Mouse (Mus musculus) limb, embryonic 11.5 days (tissue): ENCODE measurements around the gene Pwwp2b. TPM values are rescaled to one million over a fixed set of nuclear protein-coding genes. Genes with fewer than 3 reads are reported as not detected.

ENCODE experiments used
- ATAC-seq: fragments of 200-750 bp; cut with Nextera tagmentation; 2 replicates; pipeline ENCODE4 v1.8.0; 2017; ENCODE audit warnings: low read depth; ENCODE audit not compliant: insufficient number of reproducible peaks, low FRiP score, low TSS enrichment
- DNase-seq: peaks from one replicate; pipeline ENCODE4 v3.0.0-alpha.2; 2015; ENCODE audit warnings: low spot score
- H3K27ac ChIP-seq: fragments of 300-500 bp; sonication (generic); replicated peaks from 2 replicates; pipeline ENCODE4 v1.5.1; 2014; ENCODE audit warnings: low read depth, mild to moderate bottlenecking, low read length
- H3K27me3 ChIP-seq: fragments of 300-500 bp; sonication (generic); 2 replicates; pipeline ENCODE4 v1.6.1; 2014; ENCODE audit warnings: mild to moderate bottlenecking, low read length, mixed read lengths; ENCODE audit not compliant: control insufficient read depth, insufficient read depth
- H3K36me3 ChIP-seq: fragments of 300-500 bp; sonication (generic); 2 replicates; pipeline ENCODE4 v1.6.1; 2014; ENCODE audit warnings: mild to moderate bottlenecking, low read length, moderate library complexity, mixed read lengths; ENCODE audit not compliant: control insufficient read depth, insufficient read depth
- H3K4me1 ChIP-seq: fragments of 300-500 bp; sonication (generic); 2 replicates; pipeline ENCODE4 v1.6.1; 2014; ENCODE audit warnings: low read length, mixed read lengths; ENCODE audit not compliant: control insufficient read depth, insufficient read depth
- H3K4me2 ChIP-seq: fragments of 300-500 bp; sonication (generic); 2 replicates; pipeline ENCODE4 v1.6.1; 2014; ENCODE audit warnings: low read depth, mild to moderate bottlenecking, moderate library complexity; ENCODE audit not compliant: severe bottlenecking
- H3K4me3 ChIP-seq: fragments of 300-500 bp; sonication (generic); 2 replicates; pipeline ENCODE4 v1.5.1; 2014; ENCODE audit warnings: low read depth, low read length
- H3K9ac ChIP-seq: fragments of 300-500 bp; sonication (generic); 2 replicates; pipeline ENCODE4 v1.6.1; 2014; ENCODE audit warnings: mild to moderate bottlenecking, low read length
- H3K9me3 ChIP-seq: fragments of 300-500 bp; sonication (generic); 2 replicates; pipeline ENCODE4 v1.6.1; 2016; ENCODE audit warnings: low read length; ENCODE audit not compliant: control insufficient read depth
- WGBS: fragments of 180-500 bp; shearing (Covaris S2); extraction: QIAGEN DNeasy Blood & Tissue Kit; methylation state at CpG from one replicate; pipeline ENCODE4 v1.1.7; 2014; 5-methylcytosine and 5-hydroxymethylcytosine counted together
- polyA plus RNA-seq: library from polyadenylated mRNA; unstranded; fragments of >200 nt; fragmentation: Nextera tagmentation; extraction: Ambion mirVana; gene quantifications from 2 replicates; pipeline ENCODE4 v1.2.1, GENCODE M21; 2014

Pwwp2b gene
- polyA plus RNA-seq, 1 experiment from 2014 or later = 5.7 TPM

DNA sequence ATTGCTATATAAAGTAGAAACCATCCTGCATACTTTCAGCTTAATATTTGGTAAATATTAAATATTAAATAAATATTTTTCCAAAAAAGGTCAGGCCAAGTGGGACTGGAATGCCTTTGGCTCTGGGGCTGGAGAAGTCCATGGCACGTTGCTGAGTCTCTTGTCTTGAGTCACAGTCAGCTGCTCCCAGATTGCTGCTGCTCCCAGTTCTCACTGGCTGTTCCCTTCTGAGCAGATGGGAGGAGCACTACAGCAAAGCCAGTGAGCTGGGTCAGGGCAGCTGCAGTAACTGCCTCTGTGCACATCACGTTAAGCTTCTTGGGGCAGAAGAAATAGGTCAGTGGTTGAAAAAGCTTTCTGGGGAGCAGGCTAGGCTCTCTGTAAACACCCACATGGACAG, 28.0 kb upstream of the Pwwp2b start:
- ATAC-seq = no peak
- Histone ChIP-seq H3K27ac (no peak overlapping the region), H3K4me3 (no peak overlapping the region), H3K9ac (no peak overlapping the region), H3K36me3 (no peaks in the 10 kb centered on the region), H3K4me2 (no peak overlapping the region), H3K4me1 (no peaks in the 10 kb centered on the region), H3K9me3 (no peaks in the 10 kb centered on the region), H3K27me3 (no peaks in the 10 kb centered on the region)
- DNase-seq = no peak
- WGBS = 46% methylated on average over 2 of the region's 2 CpGs

DNA sequence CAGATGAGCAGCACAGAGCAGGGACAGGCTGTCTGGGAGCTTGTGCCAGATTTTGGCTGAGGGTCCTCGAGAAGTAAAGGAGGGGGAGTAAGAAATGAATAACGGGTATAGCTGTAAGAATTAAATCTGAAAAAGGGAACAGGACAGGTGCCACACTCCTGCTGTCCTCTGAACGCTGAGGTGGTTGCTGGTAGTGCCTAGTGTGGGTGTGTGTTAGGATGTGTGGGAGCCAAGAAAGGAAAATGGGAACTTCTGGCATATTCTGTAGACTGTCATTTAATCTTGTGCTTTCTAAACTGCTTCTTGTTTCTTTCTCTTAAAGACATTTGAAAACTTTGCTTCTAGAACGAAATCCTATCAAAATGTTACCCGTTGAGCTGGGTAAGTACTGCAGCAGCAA, 27.2 kb upstream of the Pwwp2b start:
- Histone ChIP-seq H3K27me3 (no peaks in the 10 kb centered on the region), H3K9me3 (no peaks in the 10 kb centered on the region), H3K4me3 (no peak overlapping the region), H3K27ac (no peak overlapping the region), H3K4me2 (no peak overlapping the region), H3K9ac (no peak overlapping the region), H3K4me1 (no peaks in the 10 kb centered on the region), H3K36me3 (no peaks in the 10 kb centered on the region)
- ATAC-seq = no peak
- 74% methylated on average over 5 of the region's 5 CpGs for WGBS
- no peak for DNase-seq

DNA sequence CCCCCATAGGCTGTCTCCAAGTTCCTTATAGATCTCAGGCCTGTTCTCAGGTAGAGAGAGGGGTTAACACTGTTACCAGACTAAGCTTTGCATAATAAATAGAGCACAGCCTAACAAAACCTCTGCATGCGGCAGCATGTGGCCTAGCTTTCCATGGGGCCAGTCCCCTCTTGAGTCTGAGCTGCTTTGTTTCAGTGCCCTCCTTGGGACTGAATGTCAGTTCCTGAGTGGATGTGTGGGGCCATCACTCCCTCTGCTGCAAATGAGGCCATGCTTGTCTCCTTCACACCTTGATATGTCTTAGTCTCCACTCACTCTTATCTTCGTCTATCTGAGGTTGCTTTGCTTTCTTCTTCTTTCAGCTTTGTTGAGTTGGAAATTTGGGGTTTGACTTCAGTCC, 26.4 kb upstream of the Pwwp2b start:
- ATAC-seq (no peak), DNase-seq (no peak)
- Histone ChIP-seq H3K9me3 (no peaks in the 10 kb centered on the region), H3K9ac (no peak overlapping the region), H3K27ac (no peak overlapping the region), H3K4me1 (no peaks in the 10 kb centered on the region), H3K36me3 (no peaks in the 10 kb centered on the region), H3K4me2 (no peak overlapping the region), H3K4me3 (no peak overlapping the region), H3K27me3 (no peaks in the 10 kb centered on the region)
- 93% methylated on average over 2 of the region's 2 CpGs for WGBS

DNA sequence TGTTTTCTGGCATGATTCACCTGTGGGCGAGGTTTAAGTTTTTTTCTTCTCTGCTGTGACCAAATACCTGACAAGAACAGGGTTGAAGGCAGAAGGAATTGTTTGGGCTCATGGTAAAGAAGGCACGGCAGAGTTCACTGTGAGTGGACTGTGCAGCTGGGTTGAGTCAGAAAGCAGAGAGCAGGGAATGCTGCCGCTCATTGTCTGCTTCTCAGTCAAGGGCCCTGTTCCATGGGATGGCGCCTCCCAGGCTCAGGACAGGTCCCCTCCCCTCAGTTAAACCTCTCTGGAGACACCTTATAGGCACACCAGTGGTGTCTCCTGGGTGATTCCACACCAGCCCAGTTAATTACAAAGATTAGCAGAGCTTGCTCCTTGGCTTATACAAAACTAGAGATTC, 25.9 kb upstream of the Pwwp2b start:
- H3K4me3 ChIP-seq = no peak overlapping the region
- no peak overlapping the region for H3K9ac ChIP-seq
- H3K36me3 ChIP-seq = no peaks in the 10 kb centered on the region
- no peak overlapping the region for H3K27ac ChIP-seq
- no peaks in the 10 kb centered on the region for H3K4me1 ChIP-seq
- DNase-seq (no peak), ATAC-seq (no peak)
- no peaks in the 10 kb centered on the region for H3K27me3 ChIP-seq
- no peaks in the 10 kb centered on the region for H3K9me3 ChIP-seq
- no peak overlapping the region for H3K4me2 ChIP-seq
- 88% methylated on average over 4 of the region's 4 CpGs for WGBS

DNA sequence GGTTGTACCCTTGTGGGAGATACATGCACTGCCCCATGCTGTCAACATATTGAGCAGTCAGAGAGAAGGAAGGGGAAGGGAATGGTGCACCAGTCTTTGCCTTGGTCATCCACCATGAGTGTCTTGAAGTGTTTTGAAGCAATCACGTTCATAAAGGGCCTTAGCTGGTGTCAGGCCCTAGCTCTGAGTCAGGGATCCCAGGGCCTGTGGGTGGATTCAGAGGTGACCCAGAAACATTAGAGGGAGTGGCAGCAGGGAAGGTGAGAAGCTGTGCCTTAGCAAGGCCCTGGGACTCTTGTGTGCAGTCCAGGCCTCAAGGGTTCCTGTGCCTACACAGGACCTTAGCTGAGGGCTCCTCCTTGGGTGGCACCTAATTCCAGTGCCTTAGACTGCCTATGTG, 24.2 kb upstream of the Pwwp2b start:
- no peaks in the 10 kb centered on the region for H3K4me1 ChIP-seq
- H3K36me3 ChIP-seq = no peaks in the 10 kb centered on the region
- H3K27me3 ChIP-seq = no peaks in the 10 kb centered on the region
- H3K4me3 ChIP-seq = no peak overlapping the region
- ATAC-seq = no peak
- no peak overlapping the region for H3K4me2 ChIP-seq
- no peaks in the 10 kb centered on the region for H3K9me3 ChIP-seq
- no peak for DNase-seq
- no peak overlapping the region for H3K9ac ChIP-seq
- no peak overlapping the region for H3K27ac ChIP-seq
- 73% methylated on average over 1 of the region's 1 CpGs for WGBS

DNA sequence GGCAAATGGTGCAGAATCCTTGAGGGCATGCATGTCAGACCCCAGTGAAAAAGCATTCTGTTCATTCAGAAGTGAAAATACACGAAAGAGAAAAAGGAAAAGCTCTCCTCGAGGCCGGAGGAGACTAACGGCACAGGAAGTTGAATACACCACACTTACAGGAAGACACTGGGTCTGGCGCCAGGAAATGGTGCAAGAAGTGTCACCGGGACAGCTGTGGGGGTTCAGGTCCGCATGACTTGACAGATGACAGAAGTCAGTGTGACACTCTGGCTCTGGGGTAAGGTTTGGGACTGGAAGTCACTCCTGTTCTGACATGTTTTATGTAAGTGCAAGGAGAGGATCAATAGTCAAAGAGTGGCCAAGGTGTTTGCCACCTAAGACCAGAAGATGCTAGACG, 23.6 kb upstream of the Pwwp2b start:
- Histone ChIP-seq H3K36me3 (no peaks in the 10 kb centered on the region), H3K27ac (no peak overlapping the region), H3K4me2 (no peak overlapping the region), H3K9me3 (no peaks in the 10 kb centered on the region), H3K4me1 (no peaks in the 10 kb centered on the region), H3K9ac (no peak overlapping the region), H3K27me3 (no peaks in the 10 kb centered on the region), H3K4me3 (no peak overlapping the region)
- 70% methylated on average over 8 of the region's 8 CpGs for WGBS
- ATAC-seq (no peak), DNase-seq (no peak)

DNA sequence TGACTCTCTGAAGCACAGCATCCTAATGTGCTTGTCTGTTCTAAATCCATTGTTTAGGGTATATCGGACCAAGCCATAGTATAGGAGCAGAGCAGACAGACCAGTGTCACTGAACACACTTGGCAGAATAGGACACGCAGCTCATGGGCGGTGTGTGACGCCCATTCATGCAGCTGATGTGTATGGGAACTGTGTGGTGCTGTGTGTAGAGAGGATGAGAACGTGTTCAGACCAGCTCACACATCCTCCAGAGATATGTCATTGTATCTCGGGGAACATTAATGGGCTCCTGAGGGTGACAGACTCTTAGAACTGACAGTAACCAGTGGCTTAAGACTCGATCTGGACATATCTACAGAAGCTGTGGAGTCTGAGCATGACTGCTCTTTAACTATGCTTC, 21.9 kb upstream of the Pwwp2b start:
- H3K4me1 ChIP-seq = no peaks in the 10 kb centered on the region
- no peak overlapping the region for H3K4me3 ChIP-seq
- no peaks in the 10 kb centered on the region for H3K36me3 ChIP-seq
- no peak for DNase-seq
- H3K9ac ChIP-seq = no peak overlapping the region
- H3K27ac ChIP-seq = no peak overlapping the region
- no peak for ATAC-seq
- no peak overlapping the region for H3K4me2 ChIP-seq
- no peaks in the 10 kb centered on the region for H3K27me3 ChIP-seq
- 89% methylated on average over 7 of the region's 7 CpGs for WGBS
- H3K9me3 ChIP-seq = no peaks in the 10 kb centered on the region

DNA sequence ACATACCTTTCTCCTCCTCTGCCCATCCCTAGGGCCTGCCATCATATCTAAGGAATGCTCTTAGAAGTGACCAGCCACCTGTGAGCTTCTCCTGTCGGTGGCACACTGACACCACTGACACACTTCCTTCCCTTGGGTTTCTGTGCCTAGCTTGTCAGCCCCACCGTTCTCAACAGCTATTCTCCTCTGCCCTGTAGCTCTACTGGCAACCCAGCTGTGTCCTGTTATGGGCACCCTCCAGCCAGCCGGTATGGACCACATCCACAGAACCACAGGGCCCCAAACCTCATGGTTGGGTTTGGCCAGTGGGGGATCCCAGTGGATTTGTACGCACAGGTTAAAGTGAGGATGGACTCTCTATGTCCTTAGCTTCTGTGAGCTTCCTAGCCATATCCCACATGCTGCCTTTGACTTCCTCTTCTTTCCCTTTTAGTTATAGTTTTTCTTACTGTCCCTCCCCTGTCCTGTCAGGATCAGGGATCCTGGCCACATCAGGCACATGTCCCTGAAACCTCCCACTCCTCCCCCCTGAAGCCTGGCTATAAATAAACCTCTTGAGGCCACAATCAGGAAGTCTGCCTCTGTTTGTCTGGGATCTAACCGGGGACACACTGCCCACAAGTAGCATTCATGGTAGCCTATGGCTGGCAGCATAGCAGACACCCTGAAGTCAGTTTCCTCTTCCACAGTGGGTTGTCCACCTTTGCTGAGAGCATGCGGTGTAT, 19.7 kb upstream of the Pwwp2b start:
- no peaks in the 10 kb centered on the region; the same call in 1 of the 2 replicates for H3K4me1 ChIP-seq
- H3K9me3 ChIP-seq = no peaks in the 10 kb centered on the region
- ATAC-seq (no peak), DNase-seq (no peak)
- H3K4me2 ChIP-seq = no peak overlapping the region
- H3K27me3 ChIP-seq = no peaks in the 10 kb centered on the region
- H3K36me3 ChIP-seq = no peaks in the 10 kb centered on the region
- no peak overlapping the region for H3K27ac ChIP-seq
- whole genome bisulfite sequencing = 78% methylated on average over 6 of the region's 6 CpGs
- no peak overlapping the region for H3K4me3 ChIP-seq
- no peak overlapping the region for H3K9ac ChIP-seq

DNA sequence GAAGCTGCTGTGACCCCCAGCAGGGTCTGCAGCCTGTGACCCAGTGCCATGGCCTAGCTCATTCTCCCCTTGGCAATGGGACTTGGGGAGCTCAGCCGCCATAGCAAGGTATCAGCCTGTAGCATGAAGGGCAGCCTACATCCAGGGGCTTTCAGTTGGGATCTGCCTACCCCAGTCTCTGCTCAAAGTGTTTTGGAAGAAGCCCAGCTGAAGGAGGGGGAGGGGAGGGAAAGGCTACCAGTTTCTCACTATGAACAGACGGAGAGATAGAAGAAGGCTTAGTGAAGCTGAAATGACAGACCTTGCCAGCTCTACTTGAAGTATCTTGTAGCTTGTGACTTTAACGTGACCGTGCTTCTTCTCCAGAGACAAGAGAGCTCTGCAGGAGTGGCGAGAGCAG, 18.4 kb upstream of the Pwwp2b start:
- WGBS = 86% methylated on average over 5 of the region's 5 CpGs
- H3K27me3 ChIP-seq = no peaks in the 10 kb centered on the region
- no peak overlapping the region for H3K4me3 ChIP-seq
- no peaks in the 10 kb centered on the region for H3K9me3 ChIP-seq
- peaks cover 10% of the 10 kb centered on the region for H3K4me1 ChIP-seq
- ATAC-seq (no peak), DNase-seq (no peak)
- no peak overlapping the region for H3K27ac ChIP-seq
- H3K9ac ChIP-seq = no peak overlapping the region
- no peak overlapping the region for H3K4me2 ChIP-seq
- H3K36me3 ChIP-seq = no peaks in the 10 kb centered on the region
